Mouse (Mus musculus) c-Kit-positive CD71-negative TER-119-negative erythroid progenitor cells, embryonic 14.5 days (primary cell): ENCODE measurements around the gene Metrn.

ENCODE experiments used
- DNase-seq: peaks from one replicate; pipeline ENCODE4 v3.0.0-alpha.2; 2013; ENCODE audit warnings: low read depth

The Metrn gene

DNA sequence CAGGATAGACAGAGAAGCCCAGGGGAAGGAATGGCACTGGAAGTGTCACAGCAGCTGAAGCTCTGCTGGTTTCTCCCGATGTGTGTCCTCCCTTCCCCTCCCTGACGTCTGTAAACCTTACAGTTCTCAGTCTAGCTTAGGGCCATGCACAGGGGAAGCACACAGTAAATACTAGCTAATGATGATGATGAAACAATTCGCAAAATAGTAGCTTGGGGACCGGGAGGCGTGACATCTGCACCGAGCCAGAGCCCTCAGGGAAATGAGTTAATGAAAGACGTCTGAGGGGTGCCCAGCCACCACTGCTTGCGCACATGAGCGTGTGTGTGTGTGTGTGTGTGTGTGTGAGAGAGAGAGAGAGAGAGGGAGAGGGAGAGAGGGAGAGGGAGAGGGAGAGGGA lies 27.6 kb downstream of the Metrn start:
- no peak for DNase-seq

DNA sequence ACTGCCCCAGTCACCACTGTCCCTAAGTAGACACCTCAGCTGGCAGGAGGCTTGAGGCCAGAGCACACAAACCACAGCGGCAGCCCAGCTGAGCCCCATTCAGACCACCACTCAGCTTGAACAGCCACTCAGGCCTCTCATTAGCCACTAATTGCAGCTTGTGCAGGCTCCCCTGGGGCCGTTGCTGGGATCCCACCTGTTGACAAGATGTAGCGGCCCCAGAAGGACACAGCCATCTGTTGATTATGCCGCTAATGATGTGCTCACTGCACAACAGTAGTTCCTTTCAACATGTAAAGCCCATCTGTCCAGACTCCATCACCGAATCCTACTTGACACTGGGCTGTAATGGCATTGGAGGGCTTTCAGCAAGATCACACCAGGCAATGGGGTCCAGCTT lies 31.1 kb downstream of the Metrn start:
- DNase-seq = no peak

DNA sequence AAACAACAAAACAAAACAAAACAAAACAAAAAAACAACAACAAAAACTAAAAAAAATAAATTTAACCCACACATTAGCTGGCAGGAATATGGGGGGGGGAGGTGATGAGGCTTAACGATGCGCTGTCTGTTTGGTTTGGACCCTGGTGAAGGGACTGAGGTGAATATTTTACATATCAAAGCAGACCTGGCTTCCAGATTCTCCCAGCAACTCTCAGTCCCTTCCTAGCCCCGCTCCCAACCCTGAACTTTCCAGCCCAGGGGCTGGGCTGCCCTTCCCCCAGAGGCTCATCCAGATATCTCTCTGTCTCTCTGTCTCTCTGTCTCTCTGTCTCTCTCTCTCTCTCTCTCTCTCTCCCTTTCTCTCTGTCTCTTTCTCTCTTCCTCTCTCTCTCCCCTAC lies 34.3 kb downstream of the Metrn start:
- DNase-seq = no peak

DNA sequence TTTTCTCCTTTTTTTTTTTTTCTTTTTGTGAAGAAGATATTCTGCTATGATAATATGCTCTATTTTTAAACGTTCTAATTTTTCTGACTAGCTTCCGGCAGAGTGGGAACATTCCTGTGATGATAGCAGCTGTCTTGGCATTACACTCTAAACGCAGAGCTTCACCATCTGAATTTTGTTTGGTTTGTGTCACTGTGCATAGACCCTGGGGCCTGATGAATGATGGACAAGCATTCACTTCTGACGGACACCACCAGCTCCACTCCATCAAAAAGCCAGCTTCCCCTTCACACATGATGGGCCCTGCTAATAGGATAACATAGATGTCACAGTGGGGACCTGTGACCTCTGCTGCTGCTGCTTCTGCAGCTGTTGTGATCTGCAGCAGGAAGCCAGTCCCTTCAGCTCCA lies 35.4 kb downstream of the Metrn start:
- DNase-seq = no peak

DNA sequence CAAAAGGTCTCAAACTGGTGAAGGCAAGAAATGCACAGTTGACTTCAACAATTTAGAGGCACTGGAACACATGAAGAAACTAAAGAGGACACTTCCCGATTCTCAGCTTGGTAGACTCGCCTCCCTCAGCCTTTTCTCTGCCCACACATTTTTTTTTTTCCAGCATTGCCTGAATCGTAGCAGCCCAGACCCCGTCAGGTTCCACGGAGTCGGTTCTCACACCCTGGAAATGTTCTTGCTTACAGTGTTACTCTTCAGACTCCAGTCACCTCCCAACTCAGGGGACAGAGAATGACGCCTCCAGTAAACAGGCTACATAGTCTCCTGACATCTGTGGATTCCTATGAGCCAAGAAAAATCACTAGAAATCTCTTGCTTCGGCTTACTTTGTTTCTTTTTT lies 36.8 kb downstream of the Metrn start:
- DNase-seq = no peak

DNA sequence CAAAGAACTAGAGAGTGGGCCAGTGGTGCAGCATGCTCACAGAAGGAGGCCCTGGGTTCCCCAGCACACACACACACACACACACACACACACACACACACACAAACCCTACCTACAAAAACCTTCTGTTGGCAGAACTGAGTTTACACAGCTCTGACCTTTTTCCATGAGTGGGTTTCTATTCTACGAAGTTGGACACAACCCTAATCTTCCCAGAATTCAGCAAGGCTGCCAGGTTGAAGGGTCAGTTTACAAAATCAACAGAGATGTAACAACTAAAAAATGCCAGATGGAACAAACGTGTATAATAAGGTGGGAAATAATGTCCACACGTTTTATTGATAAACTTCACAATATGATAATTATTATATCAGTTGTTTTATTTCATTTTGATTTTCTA lies 39.2 kb downstream of the Metrn start:
- DNase-seq = no peak

DNA sequence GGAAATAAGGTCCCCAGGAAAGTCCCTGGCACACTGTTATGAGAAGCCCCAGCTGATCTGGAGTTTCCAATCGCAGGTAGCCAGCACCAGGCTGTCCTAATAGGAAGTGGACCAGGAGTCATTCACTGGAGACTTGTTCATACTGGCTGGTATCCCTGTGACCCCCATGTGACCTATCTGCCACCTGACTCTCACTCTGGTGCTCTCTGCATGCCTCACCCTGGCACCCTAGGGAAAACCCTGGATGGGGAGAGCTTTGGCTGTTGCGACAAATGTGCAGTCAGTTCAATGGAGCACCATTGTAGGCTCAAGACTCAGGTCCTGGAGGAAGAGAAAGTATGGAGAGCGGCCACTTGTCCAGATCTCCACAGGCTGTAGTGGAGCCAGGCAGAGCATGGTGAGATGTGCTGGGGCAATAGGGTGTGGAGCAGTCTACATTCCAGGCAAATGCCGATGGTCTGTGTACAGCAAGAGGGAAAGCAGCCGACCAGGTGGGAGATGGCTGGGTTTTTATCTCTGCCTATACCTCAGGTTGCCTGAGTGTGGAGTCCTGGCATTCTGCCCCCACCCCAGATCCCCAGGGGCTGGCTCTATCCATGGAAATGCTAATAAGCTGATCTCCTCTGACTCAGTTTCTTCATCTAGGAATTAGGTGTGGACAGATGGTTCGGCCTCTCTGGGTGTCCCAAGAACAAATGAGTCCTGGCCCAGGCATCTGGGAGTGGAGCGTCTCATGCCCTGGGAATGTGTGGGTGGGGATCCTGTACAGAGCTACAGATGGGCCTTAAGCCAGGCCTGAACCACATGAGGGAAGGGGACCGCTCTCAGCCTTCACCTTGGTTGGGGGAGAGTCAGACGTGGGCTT lies 40.3 kb downstream of the Metrn start:
- DNase-seq = no peak

DNA sequence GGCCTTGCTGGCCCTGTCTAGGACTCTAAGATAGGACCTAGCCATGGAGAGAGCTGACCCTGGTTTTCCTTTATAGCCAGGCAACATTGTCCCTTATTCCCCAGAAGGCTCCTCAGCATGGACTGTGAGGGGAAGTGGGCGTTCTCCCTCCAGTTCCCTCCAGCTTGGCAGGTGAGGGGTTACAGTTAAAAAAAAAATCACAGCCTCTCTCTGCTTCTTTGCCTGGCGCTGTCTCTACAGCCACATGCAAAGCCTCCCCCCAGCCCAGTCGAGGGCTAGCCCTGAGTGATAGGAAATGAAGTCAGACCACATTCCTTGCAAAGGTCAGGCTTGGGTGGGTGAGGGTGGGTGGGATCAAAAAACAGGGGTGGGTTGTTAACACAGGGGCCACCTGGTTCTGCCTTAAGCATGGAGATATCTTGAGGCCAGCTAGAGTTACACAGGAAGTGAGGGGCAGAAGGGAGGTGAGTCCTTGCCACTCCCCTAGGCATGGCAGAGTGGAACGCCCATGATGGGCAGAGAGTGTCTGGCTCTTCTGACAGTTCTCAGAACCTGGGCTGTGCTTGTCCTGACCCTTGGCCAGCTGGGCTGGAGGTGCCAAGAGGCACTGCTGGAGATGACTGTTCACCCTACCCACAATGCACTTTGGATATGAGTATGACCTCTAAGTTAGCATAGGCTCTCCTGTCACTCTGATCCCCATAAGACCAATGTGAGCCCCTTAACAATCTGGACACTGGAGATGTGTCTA lies 41.1 kb downstream of the Metrn start:
- no peak for DNase-seq

DNA sequence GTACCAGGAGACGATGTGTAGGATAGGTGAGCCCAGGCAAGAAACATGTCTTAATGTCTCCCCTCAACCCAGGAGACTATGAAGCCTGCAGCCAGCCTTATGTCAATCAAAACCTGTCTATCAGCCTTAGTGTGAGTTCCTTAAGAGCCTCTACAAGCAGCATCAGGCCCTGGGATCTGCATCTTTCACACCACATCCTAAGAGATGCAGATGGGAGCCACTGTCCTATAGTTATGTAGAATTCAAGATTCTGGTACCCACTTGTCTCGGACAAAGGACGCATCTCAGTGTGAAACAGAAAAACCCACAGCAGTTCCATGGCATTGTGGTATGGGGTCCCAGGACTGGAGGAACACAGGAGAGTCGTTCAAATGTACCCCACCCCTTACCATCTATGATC lies 41.9 kb downstream of the Metrn start:
- no peak for DNase-seq

DNA sequence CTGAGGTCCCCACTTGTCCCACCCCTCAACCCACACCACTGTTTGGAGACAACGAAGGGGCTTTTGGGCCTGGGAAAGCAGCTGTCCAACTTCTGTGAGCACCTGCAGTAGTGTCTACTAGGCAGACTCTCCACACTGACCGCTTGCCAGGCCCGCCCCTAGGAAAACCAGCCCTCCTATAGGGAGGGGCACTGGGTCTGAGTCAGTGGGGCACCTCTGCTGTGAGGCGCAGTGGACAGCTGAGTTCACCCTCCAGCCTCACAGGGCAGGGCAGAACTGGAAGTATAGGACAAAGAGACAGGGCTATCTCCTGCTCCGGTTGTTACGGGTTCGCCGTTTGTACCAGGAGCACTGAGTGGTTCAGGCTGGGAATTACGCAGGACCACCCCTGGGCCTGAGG lies 42.7 kb downstream of the Metrn start, which contains the start of gene Msln:
TSS of gene Msln (minus strand) at position 138 of the 400 bp plus-strand sequence.
- DNase-seq = no peak

DNA sequence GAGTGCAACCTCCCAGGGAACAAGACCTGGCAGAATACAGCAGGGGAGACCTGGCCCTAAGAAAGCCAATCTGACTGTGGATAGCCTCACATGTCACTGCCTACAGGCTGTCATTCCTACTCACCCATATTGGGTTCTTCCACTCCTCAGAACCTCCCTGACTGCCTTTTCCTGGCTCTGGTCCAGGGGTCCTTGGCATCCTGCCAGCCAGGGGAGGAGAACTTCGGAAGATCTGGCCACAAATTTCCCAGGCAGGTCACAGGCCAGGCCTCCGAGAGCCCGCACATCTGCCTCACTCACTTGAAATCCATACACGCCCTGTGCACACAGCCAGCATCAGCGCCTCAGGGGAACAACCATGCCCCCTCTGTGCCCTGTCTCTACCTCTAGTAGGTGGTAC lies 45.5 kb downstream of the Metrn start:
- DNase-seq = no peak

DNA sequence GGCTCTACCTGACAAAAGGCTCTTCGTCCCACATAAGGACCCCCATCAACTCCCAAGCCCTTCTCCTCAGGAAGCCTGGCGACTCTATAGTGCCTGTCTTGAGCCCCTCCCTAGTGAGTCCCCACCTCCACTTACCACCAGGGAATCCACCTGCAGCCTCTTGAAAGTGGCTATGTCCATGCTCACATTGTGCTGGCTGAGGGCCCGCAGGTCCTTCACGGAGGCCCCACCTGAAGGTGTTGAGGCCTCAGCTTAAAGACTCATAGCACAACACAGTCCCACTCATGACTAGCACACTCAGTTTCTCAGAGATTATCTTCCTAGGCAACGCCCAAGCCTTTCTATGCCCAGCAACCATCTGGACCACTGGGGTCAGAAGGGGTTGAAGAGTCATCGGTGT lies 47.6 kb downstream of the Metrn start:
- DNase-seq = no peak

DNA sequence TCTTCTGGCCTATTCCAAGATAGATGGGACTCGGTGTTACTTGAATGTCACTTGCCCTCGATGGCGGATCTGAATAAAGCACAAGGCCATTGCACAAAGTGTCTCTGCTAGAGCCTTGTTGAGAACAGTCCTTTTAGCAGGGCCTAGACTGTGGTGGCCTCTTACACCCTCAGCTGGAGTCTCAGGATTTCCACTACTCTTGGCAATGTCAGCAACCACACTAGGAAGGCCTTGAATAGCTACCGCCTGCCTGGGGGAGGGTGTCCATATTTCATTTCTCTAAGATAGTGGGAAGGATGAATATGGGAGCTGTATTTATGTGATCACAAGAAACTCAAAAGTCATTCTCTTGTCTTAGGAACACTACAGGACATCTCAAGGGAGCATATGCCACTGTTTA lies 48.7 kb downstream of the Metrn start:
- DNase-seq = no peak

DNA sequence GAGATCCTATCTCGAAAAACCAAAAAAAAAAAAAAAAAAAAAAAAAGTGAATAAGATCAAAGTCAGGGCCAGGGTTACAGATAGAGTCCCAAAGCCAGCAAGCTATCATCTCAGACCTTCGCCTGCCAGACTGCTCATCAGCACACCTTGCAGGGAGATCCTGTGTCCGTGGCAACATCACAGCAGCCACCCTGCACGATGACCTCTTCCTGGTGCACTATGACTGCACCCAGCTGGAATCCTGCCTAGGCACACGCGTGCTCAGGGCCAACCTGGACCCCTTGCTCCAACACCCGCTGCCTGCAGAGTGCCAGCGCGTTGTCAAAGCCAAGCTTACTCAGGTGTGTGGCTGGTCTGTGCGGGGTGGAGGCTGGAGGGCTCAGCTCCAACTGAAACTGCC lies 52.6 kb downstream of the Metrn start:
- no peak for DNase-seq

DNA sequence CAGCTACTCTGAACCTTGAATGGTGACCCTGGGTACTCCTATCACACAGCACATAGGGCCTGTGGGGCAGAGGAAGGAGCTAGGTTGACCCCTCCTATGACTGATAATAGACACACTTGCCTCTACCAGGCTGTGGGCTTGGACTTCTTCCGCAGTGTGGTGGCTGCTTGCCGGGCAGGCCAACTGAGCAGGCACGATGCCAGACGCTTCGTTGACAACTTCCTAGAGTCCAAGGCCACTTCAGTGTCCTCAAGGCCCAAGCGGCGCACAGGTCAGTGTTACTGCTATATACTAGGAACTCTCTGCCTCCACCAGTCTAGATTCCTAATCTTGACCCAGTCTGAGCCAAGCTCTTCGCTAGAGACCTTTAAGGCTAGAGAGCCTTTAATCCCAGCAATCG lies 53.1 kb downstream of the Metrn start:
- no peak for DNase-seq
